Mouse (Mus musculus): ENCODE measurements at regions not wholly inside any gene's neighbourhood (a gene's known extent, or its start where the extent isn't known, plus 50 kb on each side); places are given as distances from the start of the nearest gene placed in this dataset.

DNA sequence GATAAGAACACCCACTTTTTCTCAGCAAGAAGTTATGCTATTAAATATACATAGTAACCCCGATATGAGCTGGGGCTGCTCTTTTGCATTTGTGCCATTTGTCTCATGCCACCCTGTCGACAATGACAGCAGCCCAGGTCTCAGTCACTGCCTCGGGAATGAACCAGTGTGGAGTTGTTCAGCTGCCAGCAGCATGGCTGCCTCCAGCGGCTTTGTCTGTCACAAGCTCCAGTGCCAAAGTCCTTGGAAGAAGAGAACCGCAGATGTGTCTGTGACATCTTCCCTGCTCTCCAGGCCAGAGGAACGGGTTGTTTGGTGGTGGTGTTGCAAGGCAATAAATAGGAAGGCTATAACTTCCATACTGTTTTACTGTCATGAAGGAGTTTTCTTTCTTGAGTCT, 130.7 kb downstream of the Cep170 start:
- DNase-seq, result peak; percentile 84 to 89

DNA sequence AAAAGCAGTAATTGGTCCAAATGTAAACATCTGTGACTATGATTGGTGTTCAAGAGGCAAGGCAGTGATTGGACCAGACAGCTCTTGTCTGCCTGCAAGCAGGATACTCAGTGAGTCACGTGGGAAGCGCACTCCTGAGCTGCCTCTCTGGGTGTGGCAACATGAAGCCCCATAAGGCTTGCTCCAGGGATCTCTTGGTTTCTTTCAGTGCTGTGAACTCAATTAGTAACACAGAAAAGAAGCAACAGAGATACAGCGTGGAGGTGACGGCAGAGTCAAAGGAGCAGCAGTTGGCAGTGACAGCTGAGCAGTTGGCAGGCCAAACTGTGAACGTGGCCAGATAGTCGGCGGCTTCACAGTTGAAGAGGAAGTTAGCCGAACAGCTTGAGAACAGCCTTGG, 131.9 kb downstream of the Cep170 start:
- DNase-seq, result peak; percentile 89 to 91

DNA sequence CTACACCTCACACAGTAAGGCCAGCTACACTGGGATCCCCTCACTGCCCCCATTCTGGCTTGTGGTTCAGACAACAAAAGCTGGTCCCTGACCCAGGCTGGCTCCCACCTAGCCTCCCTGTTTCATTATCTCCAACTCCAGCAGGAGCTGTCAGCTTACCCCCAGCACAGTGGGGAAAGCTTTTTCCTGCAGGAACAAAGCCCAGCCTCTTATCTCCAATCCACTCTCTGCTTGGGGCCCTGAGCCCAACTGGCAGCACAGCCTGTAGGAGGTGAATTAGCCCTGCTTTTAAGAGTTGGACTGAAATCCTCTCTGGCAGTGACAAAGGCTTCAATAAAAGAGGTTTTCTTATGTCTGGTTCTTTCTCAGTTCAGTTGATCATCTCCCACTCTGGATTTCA, 138.7 kb downstream of the Cep170 start:
- no peak for DNase-seq

DNA sequence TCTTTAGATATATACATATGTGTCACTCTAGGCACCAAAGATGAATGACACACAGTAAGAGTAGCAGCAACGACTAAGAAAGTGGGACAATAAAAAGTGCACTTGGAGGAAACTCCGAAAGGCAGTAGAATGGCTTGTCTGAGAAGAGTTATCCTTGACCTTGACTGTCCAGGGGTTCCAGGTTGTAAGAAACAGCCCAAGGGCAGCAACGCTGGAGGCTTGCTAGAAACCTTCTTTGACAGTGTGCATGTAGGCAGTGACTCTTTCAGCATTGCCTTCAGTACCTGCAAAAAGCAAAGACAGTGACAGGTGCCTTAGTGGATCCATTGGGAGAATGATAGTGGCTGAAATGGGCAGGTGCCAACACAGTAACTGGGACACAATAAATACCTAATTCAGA, 142.8 kb downstream of the Cep170 start:
- no peak for DNase-seq

DNA sequence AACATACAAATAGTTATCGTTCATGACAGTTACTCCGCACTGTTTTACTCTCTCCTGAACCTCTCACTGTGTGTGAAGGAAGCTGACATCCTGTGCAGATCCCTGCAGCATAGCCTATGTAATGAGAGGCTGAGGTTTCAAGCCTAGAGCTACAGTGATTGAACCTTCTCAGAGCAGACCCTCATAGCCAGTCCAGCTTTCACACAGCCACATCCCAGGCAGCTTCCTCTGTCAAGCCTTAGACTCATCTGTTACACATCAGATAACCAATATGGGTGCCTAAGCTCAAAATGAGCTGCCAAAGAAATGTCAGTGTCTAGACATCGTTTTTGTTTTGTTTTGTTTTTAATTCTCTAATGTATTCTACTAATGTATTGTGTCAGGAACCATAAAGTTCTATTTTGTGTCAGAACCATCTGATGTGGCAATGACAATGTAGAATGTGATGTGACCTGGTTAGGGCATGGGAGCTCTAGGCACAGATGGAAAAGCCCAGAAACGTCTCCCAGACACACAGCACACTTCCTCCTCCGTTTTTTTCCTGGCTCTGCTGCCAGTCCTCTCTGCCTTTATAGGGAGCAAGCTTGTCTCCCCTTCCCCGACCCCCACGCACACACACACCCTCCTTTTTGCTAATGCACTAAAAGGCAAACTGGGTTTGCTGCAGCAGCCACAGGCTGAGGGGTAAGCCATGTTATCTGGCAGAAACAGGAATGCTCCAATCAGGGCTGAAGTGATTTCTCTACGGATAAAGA, 146.1 kb downstream of the Cep170 start:
- DNase-seq, result no peak

DNA sequence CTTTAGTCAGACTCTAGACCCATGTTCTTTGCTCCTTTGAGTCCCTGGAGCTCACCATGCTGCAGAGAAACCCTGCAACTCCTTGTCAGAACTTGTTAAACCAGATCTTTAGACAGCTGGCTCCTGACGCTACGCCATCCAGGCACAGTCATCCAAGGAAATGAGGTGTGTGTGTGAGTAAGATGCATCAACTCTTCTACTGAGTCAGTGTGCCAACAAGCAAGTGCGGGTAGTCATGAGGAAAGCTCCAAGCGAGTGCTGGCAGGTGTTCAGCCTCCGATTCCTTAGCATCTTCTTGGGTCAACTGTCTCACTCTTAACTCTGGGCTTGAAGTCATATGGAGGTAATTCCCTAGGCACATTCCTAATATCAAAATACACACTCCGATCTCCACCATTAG, 153.6 kb downstream of the Cep170 start:
- peak in 1 of 2 experiments; percentile 38 for DNase-seq

DNA sequence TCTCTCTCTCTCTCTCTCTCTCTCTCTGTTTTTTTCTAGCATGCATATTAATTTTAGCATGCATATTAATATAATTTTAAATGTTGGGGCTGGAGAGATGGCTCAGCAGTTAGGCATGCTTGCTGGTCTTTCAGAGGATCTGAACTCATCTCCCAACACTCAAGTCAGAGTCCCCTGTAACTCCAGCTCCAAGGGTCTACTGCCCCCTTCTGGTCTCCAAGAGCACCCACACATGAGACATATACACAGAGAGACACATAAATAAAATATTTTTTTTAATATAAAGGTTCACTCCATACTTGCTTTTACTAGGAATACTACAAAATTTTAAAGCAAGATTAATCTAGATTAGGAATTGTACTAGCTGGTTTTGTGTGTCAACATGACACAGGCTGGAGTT, 155.2 kb downstream of the Cep170 start:
- DNase-seq, result peak in 1 of 2 experiments; percentile 21

DNA sequence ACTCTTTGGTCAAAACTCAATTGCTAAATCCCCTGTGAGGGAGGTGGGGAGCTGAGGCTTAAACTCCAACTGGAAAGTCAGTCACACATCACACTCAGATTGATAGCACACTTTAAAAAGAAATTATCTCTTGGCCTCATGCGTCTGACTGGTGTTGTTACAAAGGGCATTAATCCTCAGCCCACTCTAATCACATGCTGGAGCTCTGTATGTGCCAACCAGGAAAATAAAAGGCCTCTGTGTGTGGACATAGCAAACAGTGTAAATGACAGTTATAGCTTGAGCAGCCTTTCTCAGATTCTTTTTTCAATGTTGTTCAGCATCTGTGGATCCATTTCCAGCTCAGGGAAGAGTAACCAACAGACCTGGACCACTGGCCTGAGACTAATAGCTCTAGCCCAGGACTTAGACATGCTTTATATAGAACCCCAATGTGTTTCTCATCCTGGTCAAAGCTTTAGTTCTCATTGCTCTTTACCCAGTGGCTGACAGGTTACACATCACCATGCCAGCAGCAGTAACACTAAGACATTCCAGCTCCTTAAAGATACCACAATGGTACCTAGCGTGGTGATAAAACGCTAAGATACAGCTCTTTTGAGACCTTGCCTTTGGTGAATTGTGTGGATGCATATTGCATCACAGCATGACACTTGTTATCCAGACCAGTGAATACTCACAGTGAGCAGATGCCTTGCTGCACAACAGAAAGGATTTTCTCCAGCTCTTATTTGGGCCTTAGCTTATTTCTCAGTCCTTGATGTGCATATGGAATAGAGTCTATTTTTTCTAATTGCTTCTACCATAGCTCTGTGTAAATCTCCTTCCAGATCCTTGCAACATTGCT, 158.2 kb downstream of the Cep170 start:
- DNase-seq, result peak; percentile 59 to 64

DNA sequence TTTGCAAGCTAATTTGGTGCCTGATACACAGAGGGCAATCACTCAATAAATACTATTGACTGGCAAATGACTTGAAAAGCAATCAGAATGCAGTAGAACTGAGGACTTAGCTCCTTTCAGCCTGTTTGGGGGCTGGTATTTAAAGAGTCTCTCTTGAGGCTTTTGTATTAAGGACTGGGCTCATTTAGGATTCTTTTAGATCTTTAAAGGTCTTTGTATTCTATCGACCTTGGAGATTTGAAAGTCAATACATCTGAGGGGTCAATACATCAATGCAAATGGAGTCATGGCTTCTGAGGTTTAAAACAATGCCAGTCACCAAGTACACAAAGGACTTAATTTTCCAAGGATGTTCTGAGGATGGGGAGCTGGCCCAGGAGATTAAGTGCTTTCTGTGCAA, 169.6 kb downstream of the Cep170 start:
- DNase-seq, result no peak

DNA sequence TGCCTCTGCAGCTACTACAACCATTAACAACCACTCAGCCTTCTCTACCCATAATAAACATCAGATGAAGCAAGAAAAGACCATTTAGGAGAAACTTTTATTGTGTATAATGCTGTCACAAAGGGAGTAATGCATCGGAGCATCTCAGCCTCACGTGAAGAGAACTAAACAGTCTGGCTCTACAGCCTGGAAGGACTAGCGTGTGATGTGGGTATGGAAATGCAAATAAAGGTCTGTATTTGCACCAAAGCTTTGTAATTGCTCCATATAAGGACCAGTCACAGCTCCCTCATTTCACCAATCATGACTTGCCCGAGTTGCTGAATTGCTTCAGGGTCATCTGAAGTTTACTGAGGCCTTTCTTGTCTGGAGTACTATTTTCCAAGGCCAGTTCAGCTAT, 190.7 kb downstream of the Cep170 start:
- DNase-seq, result no peak

DNA sequence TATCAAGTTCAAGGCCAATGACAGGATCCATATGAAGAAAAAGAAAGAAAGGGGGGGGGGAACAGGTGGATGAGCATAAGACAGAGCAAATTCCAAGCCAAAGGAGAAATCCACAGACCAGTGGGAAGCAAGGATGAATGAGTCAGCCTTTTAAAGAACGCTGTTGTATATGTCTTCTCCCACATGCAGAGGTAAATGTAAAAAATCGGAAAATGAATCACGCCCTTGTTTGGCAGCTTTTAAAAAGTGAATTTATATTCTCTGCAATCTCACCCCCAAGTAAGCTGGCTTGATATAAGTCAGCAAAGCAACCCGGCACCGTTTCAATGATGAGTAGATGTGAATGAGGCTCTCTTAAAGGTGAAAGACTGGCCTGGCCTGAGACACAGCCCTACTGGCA, 191.7 kb downstream of the Cep170 start:
- DNase-seq, result no peak

DNA sequence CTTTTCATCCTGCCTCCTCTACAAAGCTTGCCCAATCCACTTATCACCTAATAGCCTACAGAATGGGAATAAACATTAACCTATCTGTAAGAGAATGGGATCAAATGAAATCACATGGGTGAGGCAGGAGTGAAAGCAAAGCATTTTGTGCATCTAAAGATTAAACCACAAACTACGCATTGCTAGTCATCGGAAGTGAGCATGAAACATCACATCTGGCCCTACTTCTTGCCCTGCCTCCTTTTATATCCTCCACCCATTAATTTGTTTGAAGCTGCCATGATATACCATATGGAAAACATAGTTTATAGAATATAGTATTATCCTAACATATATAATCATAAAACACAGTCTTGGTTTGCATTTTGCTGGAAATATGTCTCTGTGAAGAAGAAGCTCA, 192.6 kb downstream of the Cep170 start:
- DNase-seq, result no peak

DNA sequence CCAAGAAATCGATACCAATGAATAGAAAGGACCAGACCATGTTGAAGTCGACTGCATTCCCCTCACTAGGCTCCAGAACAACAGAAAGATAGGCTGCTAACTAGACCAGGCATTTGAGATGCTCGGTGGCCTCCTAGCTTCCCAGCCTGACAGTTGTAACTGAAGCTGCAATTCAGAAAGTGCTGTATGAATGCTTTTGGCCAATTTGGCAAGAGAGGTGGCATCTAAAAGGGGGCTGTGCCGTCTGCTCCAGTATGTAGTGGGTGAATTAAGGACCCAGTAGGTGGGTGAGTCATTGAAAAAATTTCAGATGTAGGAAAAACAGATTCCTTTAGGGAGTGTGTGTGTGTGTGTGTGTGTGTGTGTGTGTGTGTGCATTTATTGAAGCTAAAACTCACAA, 195.0 kb downstream of the Cep170 start:
- peak in 1 of 2 experiments; percentile 23 for DNase-seq

DNA sequence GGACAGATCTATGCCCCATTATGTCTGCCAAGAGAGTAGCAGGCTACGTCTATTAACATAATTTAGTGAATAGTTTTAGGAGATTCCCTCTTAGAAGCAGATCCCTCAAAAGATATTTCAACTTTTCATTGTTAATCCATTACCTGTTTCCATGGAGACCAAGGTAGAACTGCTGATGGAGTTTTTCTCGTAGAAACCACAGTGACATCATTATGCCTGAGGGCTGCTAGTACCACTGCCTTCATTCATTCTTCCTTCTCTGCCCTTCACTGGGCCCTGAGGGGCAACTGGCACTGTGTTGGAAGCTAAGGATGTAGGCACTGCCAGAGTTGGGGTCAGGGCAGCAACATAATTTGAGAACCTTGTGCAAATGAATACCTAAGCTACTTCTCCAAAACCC, 198.2 kb downstream of the Cep170 start:
- DNase-seq, result no peak

DNA sequence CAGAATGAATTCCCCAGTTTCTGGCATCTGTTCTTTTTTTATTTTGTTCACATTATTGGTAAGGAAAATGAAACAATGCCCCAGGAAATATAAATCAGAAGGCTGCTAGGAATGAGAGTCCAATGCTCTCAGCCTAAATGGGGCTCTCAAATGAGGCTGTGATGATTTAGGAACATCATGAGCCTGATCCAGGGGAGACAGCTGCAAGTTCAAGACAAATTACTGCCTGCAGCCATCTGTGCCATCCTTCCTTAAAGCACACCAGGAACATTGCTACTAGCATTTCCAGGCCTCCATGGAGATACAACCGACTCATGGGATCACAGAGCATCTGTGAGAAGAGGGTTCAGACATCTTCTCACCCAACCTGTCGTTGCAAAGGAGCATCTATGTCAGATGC, 219.6 kb downstream of the Cep170 start:
- no peak for DNase-seq

DNA sequence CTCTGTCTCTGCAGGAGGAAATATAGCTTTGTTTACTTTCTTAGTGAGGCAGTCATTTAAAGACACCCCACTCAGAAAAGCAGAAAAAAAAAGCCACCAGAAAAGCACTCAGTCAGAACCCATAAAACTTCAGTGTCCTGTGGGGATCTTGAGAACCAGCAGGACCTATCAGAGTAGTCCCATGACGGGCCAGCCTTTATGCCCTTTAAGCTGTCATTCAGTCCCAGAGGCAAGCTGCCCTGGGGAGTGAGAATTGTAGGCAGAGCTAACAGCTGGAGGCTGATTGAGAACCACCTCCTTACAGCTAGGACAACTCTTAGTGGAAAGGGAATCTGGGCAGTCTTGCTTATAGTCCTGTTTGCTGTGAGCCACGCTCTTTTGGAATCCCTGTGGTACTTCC, 225.7 kb downstream of the Cep170 start:
- DNase-seq, result no peak

DNA sequence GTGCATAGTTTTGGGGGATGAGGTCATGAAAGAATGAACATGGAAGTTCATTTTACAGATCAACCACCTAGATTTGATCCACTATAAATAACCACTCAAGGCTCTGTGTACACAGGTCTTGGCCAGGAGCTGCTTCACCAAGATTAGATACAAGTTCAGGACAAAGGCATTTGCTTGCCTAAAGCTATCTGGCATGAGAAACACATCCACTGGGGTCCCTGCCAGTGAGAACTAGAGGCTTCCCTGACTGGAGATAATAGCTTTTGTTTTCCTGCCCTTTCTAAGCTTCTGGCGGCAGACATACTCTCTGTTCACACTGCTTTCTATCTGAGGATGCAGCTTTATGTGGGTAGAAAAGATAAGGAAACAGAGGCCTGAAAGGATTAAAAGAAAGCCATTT, 240.2 kb downstream of the Cep170 start:
- peak in 1 of 2 experiments; percentile 8 for DNase-seq

DNA sequence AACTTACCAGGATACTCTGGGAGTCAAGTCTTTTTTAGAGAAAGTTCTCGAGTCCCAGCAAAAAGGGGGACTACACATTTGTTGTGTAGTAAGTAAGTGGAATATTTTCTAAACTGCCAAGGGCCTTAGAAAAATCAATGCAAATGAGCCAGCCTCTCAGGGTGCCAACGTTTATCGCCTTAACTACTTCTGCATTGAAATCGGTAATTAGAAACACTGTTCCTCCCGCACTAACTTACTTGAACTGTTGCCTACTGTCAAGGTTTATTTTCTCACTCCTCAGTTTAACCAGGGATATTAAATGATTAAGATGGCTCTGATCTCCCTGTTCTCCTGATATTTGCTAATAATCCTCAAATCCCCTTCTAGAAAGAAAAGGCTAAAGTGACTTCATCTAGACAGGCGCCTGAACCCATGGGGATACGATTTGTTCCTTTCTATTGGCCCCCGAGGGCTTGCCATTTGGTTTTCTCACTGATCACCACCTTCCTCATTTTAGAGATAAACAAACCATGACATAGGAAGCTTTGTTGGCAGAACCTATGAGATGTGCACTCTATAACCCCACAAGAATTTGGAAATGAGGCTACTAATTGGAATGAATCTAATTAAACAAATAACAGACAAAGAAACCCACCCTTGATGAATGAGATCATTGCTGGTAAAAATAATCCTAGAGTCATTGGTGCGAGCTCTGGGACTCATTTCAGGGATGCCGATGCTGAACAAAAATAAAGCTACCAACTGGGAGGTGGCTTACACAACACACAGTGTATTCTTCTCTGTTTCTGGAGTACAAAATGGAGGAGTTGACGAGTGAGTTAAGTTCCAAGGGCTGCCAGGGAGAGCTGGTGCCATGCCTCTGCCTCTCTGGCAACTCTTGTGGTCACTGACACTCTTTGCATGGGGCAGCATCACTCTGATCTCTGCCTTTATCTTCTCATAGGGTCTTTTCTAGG, 255.1 kb downstream of the Cep170 start:
- no peak for DNase-seq

DNA sequence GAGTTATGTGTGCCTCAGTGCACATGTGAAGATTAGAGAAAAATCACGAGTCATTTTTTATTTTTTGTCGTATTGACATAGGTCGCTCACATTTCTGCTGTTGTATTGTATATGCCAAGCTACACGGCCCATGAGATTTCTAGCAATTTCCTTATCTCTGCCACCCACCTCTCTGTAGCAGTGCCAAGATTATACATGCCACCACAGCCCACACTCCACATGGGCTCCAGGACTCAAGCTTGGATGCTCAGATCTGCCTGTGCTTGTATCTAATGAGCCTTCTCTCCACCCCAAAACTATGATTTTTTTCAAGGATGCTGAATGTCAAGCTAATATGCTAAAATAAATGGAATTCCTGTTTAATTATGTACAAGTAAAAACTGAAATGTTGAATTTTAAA, 259.3 kb upstream of the Pld5 start:
- no peak for DNase-seq

DNA sequence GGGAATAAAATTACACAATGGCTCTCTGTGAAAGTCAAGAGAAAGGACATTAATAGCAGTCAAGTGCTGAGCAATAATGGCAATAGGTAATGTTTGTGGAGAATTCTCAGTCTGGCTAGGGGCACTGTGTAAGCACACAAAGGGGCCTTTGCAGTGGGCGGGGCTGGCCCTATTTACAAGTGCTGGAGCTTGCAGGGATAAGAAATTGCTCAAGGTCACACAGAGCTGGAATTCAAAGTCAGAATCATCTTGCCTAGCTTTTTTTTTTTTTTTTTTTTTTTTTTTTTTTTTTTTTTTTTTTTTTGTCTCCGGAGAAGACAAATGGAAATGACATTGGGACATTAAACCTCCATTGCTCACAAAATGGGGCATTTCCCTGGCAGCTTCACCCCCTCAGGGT, 253.9 kb upstream of the Pld5 start:
- DNase-seq, result no peak

DNA sequence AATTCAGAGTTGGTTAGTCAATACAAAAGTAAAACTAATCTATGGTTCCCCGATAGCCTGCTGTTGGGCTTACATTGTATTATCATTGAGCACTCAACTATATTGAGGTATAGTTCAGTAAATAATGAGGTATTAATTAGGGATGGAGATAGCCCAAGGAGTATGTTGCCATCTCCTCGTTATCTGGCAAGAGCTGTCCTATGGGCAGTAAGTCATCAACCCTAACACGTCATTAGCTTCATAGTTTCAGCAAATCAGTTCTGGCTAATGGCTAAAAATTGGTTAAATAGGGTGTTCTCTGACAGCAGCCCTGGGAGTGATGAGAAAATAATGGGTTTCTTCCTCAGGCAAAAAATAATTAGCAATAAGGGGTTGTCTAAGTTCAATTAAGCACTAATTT, 236.4 kb upstream of the Pld5 start:
- no peak for DNase-seq

DNA sequence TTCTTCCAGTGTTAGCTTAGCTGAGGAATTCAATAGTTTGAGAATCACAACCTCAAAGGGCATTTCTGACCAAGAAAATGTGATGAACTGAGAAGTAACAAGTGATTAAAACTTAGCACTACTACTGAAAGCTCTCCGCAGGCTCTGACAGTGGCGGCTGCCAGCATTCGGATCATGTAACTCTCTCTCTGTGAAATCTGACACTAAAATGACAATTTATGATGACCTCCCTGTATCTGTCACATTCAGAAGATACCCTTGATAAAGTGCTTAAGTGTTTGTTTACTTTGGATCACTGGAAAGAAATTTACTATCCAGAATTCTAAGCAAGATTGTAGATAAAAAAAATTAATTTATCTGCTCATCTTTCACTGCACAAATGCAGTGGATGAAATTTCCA, 230.3 kb upstream of the Pld5 start:
- DNase-seq, result no peak

DNA sequence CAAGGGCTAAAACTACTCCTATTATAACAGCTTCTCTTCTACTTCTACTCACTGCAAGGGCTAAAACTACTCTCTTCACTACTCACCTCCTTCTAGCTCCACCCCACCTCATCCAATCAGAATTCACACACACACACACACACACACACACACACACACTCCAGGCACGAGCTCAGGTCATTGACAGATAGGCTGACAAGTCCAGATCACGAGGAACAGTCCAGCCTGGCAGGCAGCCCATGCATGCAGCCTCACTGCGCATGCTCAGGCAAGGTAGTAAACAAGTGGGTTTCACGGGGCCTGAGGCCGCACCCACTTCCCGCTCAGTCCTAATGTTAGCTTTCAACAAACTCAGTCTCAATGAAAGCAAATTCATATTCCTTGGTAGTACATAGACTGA, 229.6 kb upstream of the Pld5 start:
- DNase-seq, result peak in 1 of 2 experiments; percentile 2

All from cerebellum, postnatal 10 days (tissue).